Mouse (Mus musculus) spleen, embryonic (tissue): ENCODE data around the gene Dgcr6.

ENCODE experiments used
- CTCF ChIA-PET: fragments of 350-600 bp; sonication (Branson Sonifier 250); formaldehyde crosslinking; loops from one replicate; lab custom pipeline; 2022; lab: Charles Lee

Dgcr6 gene

GRCm38 (mm10) chr16:18118285-18118684 lies 65.6 kb downstream of the Dgcr6 start:
- CTCF ChIA-PET = no interaction called here

- CTCF ChIA-PET = interaction anchor here (0.6 kb wide), 1 partner anchor 451 kb away, joined by 5 read pairs; no protein-coding TSS in a partner anchor
Observed at GRCm38 (mm10) chr16:18119031-18119730, 66.5 kb downstream of the Dgcr6 start.
